Mouse (Mus musculus) ovary, postnatal 10 days (tissue): ENCODE measurements around the gene Tsnax.

Experiments
- DNase-seq: peaks from one replicate; pipeline ENCODE4 v3.0.0; 2022; ENCODE audit warnings: low spot score

Tsnax gene

GRCm38 (mm10) chr8:125043394-125043793 is 30.6 kb downstream of the Tsnax start:
- DNase-seq: no peak

- no peak for DNase-seq
Observed at GRCm38 (mm10) chr8:125043935-125044334, 31.1 kb downstream of the Tsnax start.

DNA sequence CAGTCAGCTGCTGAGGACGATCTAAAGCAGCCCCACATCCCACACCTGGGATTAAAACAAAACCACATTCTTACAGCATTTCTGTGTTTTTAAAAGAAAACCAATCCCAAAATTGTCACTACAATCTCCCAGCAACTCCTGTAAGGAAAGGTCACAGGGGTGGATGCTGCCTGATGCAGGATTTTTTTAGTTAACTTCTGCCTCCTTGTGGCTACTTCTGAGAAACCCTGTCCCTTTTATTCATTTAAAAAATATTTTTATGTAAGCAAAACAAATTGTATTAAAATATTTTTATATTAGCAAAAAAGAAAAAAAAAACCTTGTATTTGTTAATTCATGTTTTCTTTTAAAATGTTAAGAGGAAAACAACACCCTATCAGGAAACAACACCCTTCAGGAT is 33.0 kb downstream of the Tsnax start:
- DNase-seq: no peak

GRCm38 (mm10) chr8:125049051-125049750 is 36.4 kb downstream of the Tsnax start:
- no peak for DNase-seq

GRCm38 (mm10) chr8:125049826-125050225 is 37.0 kb downstream of the Tsnax start:
- DNase-seq: no peak

GRCm38 (mm10) chr8:125052026-125052425 is 39.2 kb downstream of the Tsnax start:
- DNase-seq: peak; percentile 27

GRCm38 (mm10) chr8:125053505-125054435 is 41.0 kb downstream of the Tsnax start, which contains the start of gene Disc1:
Gene Disc1, plus strand, starts transcription at chr8:125054195.
- DNase-seq: peak; percentile 16

DNA sequence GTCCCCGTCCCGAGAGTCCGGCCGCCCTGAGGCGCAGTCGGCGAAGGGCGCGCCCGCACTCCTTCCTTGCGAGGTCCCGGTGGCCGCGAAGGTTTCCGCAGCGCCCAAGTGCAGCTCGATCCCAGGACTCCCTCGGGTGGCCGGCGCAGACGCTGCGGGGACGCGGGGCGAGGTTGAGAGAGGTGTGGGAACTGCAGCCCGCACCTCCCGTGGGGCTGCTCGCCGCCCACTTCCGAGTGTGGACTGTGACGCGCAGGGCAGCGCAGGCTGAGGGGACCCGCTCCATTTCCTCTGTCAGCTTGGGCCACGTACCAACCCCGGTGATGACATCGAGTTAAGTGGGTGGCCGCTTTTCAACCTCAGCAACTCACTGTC is 41.6 kb downstream of the Tsnax start:
- DNase-seq: no peak

GRCm38 (mm10) chr8:125060904-125061303 is 48.1 kb downstream of the Tsnax start:
- no peak for DNase-seq

GRCm38 (mm10) chr8:125065596-125065995 is 52.8 kb downstream of the Tsnax start:
- no peak for DNase-seq

DNA sequence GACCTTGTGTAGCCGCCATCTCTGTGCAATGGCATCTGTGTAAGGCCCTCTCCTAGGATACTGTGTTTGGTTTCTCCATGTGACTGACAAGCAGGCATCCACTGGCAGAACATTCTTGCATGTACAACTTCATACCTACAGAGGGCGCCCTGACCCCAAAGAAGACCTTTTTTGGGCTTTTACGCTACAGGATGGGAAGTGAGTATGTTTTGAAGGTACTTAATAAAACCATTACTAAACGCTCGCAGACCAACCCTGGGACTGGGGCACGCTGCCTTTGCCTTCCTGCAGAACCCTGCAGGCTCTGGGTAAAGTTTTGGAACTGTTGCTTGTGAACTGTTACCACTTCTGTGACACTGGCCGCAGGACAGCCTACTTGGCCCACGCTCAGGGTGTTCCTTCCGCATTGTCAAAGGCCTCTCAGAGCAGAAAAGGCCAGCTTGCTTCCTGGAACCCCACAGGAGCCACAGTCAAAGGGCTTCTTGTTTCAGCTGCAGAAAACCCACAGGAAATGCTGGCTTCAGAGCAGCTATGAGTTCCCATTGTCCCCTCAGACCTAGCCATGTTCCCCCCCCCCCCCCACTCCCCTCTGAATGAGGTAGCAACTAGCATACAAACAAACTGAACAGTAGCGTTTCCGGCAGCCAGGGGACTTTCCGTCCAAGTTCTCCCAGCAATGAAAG is 54.3 kb downstream of the Tsnax start:
- peak; percentile 46 for DNase-seq

GRCm38 (mm10) chr8:125067596-125067960 is 54.8 kb downstream of the Tsnax start:
- DNase-seq: no peak

DNA sequence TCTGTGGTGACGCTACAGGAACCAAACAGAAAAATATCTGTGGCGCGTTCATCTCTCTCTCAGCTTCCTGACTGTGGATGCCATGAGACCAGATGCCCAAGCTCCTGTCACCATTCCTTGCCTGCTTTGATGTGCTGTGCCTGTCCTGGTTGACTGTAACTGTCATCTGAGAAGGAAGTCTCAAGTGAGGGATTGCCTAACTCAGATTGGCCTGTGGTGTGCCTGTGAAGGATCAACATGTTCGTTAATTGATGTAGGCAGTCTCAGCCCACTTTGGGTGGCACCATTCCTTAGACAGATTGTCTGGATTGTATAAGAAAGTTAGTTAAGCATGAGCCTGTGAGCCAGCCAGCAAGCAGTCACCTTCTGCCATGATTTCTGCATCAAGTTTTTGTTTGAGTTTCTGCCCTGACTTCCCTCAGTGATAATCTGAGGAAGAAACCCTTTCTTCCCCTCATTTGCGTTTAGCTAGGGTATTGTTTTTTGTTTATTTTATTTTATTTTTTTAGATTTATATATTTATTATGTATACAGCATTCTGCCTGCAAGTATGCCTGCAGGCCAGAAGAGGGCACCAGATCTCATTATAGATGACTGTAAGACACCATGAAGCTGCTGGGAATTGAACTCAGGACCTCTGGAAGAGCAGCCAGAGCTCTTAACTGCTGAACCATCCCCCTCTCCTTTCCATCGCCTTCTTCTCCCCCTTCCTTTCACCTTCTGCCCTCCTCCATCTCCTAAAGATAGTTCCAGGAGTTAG is 55.5 kb downstream of the Tsnax start:
- no peak for DNase-seq

GRCm38 (mm10) chr8:125069304-125069703 is 56.5 kb downstream of the Tsnax start:
- DNase-seq: no peak

DNA sequence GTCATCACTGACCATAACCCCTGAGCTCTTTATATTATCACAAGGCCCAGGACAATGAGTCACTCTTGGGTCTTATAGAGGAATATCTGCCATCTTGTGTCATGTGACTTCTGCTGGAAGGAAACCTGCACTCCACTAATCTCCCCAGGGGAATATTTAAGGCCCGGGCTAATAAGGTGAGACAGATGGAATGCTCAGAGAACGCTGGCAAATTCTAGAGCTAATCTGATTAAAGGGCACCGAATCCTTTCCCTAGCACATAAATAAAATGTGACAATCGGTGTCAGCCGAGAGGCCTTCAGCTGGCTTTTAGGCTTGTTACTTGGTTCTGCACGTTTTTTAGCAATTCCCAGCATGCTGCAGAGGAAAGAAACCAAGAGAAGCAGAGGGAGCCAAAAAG is 56.9 kb downstream of the Tsnax start:
- no peak for DNase-seq

- DNase-seq: no peak
Observed at GRCm38 (mm10) chr8:125074141-125074540, 61.3 kb downstream of the Tsnax start.

GRCm38 (mm10) chr8:125074581-125074980 is 61.8 kb downstream of the Tsnax start:
- DNase-seq: no peak

DNA sequence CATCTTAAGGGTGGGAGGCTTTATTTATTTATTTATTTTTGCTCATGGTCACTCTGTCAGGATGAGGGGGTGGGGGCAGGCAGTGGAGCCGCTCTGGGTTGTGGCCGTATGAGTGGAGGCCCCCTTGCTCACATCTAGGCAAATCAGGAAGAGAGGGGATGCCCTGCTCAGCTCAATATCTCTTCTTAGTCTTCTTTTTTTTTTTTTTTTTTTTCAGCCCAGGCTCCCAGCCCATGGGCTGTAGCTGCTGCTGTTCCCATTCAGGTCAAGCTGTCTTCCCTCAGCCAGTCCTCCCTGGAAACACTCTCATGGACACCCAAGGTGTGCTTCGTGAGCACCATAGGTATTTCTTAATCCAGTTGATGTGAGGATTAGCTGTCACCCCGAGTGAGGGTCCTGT is 62.6 kb downstream of the Tsnax start:
- DNase-seq: no peak

GRCm38 (mm10) chr8:125077326-125077725 is 64.5 kb downstream of the Tsnax start:
- no peak for DNase-seq

DNA sequence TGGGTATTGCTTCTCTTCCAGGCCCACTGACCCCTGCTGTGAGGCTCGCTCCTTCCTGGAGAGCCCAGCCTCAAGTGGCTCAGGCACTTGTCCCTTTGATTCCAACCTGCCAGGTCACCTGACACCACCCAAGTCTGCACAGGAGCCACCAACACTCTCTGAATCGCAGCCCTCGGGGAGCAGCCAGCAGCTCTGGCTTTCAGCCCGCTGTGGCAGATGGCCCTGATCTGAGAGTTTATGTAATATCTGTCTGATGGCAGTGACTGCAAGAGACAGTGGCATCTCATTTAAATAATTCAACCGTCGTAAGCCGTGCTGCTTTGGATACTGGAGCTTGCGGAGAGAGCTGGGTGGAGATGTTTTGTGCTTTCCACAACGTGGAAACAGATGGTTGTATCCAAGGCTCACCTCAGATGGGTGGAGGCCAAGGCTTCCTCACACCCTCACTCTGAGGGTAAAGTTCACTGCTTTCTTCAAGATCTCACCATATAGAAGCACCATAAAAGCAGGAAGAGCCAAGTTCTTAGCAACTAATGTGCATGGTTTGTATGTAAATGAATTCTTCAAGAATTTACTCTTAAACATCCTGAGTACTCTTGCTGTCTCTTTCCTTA is 66.1 kb downstream of the Tsnax start:
- DNase-seq: no peak
